Mouse (Mus musculus) c-Kit-positive CD71-positive TER-119-negative erythroid progenitor cells, embryonic 14.5 days (primary cell): ENCODE data around the gene Col8a2.

Experiments
- DNase-seq: peaks from one replicate; pipeline ENCODE4 v3.0.0-alpha.2; 2013; ENCODE audit warnings: low read depth

Col8a2 gene

DNA sequence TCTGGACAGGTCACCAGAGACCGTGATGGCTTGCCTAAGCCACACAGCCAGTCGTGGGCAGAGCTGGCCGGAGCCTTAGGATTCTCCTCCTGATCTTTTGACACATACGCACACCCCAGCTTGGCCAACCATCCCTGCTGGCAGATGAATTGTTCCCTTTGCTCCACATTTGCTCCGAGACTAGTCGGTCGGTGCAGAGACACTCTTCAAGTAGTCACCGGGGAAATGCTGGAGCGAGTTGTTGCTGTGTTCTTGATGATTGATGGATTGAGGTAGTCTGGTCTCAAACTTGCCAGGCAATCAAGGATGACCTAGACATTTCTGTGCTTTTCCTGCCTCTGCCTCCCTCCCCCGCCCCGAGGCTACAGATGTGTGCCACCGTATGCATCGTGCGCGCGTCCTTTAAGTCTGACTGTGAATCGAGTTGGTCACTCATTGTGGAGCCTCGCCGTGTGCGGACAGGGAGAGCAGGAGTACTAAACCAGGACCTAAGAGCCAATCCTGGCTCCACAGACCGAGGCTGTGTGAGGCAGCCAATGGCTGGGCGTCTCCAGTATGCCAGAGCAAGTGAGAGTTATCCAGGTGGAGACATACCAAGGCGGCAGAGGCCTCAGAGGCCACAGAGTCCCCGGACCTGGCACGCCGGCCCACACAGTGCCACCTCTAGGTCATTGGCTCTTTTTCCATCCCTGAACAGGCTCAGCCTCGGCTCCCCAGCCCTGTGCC, 15.2 kb downstream of the Col8a2 start:
- no peak for DNase-seq

DNA sequence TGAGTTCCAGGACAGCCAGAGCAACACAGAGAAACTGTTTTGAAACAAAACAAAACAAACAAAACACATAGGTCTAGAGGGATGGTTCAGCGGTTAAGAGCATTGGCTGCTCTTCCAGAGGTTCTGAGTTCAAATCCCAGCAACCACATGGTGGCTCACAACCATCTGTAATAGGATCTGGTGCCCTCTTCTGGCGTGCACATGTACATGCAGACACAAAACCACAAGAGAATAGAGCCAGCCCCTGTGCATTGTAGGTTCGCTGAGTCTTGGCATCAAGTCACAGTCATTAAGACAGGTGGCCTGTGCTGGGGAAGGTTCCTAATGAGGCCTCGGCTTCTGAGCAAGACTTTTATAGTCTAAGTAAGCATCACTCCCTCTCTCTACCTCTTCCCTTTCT, 17.3 kb downstream of the Col8a2 start:
- no peak for DNase-seq

DNA sequence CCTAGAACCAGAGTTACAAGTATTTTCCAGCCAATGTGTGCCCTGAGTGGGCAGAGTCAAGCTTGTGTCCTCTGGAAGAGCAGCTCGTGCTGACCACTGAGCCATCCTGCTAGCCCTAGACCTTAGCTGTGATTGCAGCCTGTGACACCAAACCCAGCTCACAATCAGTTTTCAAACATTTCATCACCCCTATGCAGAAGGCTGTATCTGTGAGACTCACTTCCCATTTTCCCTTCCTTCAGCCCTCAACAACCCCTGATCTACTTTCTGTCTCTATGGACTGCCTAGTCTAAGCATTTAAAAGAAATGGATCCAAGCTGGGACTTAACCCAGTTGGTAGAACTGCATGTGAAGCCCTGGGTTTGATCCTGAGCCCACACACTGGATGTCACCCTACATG, 18.8 kb downstream of the Col8a2 start:
- no peak for DNase-seq

DNA sequence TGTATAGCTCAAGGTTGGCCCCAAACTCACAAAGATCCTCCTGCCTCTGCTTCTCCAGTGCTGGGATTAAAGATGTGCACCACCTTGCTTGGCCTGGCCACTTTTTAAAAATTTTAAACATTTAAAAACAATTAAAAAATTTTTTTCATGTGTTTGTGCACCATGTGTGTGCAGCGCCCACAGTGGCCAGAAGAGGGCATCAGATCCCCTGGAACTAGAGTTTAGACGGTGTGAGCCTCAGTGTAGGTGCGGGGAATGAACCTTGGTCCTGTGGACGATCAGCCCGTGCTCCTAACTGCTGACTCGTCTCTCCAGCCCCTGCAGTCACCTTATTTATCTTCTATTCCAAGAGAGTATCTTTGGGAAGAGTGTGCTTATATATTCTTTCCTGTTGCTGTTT, 19.5 kb downstream of the Col8a2 start:
- no peak for DNase-seq

DNA sequence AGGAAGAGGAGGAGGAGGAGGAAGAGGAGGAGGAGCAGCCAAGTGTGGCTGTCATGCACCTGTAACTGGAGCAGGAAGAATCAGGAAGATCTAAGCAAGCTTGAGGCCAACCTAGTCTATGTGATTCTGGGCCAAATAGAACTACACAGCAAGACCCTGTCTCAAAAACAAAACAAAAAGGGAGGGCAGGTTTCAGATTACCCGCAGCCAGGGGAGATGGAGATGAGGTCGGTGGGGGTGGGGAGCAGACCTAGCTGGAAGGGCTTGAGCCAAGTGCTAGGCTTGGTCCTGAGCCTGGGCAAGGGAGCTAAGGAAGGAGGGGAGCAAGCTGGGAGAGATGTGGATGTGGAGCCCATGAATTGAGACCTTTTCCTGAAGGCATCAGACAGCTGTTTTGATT, 20.2 kb downstream of the Col8a2 start:
- DNase-seq, result no peak

DNA sequence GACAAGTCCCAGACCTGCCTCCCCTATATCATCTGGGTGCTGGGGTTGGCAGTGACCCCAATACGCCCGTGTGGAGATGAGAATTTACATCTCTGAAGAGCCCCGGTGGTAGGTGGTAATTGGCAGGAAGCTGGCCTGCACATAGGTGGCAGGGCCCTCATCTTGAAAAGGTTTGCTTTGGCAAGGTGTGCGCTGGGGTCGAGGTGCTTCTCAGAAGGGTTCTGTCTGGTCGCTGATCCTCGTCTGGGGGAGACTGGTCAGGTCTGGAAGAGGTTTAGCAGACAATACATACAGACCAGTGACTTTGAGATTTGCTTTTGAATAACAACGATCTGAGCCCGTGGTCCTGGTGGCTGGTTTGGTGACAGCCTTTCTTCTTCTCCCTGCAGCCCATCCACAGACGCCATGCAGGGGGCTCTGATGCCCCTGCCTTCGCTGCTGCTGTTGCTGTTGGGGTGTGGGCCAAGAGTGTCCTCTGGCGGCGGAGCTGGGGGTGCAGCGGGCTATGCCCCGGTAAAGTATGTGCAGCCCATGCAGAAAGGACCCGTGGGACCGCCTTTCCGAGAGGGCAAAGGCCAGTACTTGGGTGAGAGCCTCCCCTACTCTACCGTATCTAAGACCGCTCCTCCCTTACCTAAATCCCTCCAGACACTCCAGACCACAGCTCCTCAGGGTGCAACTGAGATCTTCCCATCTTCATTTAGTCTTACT, 22.8 kb downstream of the Col8a2 start:
- DNase-seq, result no peak

DNA sequence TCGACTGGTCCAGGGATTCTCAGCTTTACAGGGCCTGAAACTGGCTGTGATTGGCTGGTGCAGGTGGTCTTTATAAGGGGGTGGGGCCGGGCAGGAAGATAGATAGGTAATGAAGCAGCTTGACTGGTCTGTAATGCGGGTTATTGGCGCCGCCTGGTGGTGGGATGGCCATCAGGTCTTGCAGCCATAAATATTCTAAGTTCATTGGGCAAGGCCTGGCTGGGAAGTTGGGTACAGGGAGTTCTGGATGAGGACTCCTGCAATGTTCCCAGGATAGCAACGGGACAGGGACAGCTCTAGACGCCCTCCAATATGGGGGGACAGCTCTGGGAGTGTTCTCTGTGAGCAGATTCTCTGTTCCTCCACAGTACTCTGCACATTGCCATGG, 23.3 kb downstream of the Col8a2 start:
- peak; percentile 69 for DNase-seq

DNA sequence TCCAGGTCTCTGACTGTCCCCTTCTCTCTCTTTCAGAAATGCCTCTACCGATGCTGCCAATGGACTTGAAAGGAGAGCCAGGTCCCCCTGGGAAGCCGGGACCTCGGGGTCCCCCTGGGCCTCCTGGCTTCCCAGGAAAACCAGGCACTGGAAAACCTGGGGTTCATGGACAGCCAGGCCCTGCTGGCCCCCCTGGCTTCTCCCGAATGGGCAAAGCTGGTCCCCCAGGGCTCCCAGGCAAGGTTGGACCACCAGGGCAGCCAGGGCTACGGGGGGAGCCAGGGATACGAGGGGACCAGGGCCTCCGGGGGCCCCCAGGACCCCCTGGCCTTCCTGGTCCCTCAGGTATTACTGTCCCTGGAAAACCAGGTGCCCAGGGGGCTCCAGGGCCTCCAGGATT, 23.8 kb downstream of the Col8a2 start:
- DNase-seq, result no peak

DNA sequence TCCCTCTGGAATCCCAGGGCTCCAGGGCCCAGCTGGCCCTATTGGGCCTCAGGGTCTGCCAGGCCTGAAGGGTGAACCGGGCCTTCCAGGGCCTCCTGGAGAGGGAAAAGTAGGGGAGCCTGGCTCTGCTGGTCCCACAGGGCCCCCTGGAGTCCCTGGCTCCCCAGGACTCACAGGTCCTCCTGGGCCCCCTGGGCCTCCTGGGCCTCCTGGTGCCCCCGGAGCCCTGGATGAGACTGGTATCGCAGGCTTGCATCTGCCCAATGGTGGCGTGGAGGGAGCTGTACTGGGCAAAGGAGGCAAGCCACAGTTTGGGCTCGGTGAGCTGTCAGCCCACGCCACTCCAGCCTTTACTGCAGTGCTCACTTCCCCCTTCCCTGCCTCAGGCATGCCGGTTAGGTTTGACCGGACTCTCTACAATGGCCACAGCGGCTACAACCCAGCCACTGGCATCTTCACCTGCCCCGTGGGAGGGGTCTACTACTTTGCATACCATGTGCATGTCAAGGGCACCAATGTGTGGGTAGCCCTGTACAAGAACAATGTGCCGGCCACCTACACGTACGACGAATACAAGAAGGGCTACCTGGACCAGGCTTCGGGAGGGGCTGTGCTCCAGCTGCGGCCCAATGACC, 25.1 kb downstream of the Col8a2 start:
- DNase-seq, result no peak

DNA sequence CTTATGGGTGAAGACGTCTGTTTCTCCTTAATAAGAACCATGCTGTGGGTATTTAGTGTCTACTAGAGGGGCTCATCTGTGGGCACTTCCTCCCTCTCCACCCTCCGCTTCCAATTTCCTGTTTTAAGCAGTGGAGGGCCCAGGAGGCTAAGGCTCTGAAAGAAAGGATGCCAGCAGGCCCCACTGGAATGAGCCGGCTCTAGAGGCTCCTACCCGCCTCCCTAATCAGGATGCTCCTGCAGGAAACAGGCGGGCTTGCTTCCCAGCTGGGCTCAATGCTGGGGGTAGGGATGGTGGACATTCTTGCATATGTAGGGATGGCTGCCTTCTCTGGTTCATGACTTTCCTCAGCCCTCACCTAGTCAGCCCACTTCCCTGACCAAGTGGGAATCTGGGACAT, 26.6 kb downstream of the Col8a2 start:
- DNase-seq, result no peak

DNA sequence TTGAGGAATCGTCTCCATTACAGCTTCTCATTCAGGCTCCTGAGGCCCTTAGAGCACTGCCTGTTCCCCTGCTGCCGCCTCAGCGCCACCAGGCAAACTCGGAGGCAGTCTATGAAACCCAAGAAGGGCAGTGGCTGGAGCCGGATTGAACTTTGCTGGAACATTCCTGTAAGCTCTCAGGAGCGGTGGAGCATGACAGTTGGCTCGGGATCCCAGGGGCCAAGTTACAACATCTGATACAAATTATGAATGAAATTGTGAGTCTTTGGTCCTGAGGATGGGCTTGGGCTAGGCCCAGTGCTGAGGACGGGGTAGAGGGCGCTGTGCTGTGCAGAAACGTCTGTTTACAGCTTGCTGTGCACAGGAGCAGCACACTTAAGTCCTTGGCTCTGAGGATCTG, 27.8 kb downstream of the Col8a2 start:
- no peak for DNase-seq

DNA sequence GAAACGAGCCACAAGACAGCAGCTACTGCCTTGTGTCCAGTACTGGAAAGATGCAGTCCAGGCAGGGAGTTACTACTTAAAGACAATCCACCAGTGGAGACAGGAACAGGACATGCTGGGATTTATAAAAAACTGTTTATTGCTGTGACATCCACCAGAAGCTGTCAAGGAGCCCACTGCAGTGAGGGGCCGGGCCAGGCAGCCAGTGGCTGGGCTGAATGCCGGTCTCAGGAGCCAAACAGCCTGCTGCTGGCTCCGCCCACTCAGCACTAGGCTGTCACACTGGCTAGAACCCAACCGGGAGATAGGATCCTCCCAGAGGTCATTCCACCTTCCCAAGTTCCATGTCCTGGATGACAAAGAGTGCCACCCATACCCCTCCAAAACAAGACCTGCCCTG, 29.3 kb downstream of the Col8a2 start:
- no peak for DNase-seq

DNA sequence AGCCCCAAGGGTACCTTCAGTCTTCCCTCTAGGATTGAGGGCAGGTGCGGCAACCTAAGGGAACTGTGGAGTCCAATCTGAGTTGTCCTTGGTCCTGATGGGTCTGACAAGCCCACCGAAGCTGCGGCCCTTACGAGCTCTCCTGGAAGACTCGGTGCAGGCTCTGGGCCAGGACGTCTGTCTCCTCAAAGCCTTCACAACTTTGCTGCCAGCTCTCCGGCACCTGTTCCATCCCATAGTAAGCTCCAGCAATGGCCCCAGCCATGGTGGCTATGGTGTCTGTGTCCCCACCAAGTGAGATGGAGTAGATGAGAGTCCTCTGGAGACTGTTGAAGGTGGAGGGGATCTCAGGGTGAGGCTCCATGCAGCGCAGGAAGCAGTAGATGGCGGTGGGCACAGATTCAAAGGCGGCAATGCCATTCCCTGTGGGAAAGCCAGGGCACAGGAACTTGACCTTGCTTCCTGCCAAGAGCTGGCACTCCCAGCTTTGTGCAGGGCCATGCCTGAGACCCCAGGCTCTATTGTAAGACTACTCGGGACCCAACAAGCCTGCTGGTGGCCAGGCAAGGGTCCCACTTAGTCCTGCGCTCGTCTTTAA, 29.9 kb downstream of the Col8a2 start:
- no peak for DNase-seq

DNA sequence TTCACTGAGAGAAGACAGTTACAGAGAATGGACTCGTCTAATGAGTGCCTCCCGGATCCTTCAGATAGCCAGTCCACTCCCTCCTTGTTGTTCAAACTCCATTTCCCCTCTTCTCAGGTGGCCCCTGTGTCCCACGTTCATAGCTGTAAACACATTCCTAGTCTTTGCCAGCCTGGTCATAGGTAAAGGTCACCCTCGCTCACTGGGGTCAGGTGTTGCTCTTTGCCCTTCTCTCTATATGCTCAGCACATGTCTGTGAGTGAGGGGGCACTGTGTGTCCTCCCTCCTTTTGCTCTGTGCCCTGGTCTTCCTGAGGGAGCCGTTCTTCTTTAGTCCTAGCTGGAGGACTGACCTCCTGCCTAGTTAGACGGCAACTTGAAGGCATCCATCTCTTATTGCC, 33.2 kb downstream of the Col8a2 start:
- no peak for DNase-seq

DNA sequence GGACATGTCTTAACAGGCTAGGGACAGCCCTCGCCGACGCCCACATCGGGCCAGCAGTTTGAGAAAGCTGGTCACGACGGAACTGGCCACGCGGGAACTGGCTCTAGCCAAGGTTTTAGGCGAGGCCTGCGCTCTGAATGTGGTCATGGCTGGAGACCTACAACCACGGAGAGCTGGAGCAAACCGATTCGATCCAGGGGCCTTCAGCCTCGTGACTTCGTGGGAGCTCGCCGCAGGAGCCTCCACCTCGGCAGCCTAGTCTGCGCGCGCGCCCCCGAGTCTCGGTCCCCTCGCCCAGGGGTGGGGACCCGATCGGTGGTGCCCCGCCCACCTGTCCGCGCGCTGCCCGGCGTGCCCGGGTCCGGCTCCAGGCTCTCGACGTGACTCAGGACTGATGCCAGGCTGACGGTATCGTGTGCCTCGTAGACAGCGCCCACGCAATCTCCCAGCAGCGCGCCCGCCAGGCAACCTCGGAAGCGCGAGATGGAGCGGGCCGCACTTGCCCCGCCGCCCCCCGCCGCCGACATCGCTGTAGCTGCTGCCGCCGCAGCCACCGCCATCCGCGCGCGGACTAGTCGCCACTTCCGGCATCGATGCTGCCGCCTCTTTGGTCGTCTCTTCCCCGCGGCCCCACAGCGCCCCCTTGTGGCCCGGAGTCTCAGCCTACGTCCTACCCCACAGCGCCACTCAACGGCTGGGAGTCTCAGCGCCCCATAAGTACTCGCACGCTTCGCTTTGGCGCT, 34.7 kb downstream of the Col8a2 start, which contains the start of gene Adprhl2:
TSS of gene Adprhl2 (minus strand) at position 593 of the 743 bp plus-strand sequence.
- peak; percentile 95 for DNase-seq

DNA sequence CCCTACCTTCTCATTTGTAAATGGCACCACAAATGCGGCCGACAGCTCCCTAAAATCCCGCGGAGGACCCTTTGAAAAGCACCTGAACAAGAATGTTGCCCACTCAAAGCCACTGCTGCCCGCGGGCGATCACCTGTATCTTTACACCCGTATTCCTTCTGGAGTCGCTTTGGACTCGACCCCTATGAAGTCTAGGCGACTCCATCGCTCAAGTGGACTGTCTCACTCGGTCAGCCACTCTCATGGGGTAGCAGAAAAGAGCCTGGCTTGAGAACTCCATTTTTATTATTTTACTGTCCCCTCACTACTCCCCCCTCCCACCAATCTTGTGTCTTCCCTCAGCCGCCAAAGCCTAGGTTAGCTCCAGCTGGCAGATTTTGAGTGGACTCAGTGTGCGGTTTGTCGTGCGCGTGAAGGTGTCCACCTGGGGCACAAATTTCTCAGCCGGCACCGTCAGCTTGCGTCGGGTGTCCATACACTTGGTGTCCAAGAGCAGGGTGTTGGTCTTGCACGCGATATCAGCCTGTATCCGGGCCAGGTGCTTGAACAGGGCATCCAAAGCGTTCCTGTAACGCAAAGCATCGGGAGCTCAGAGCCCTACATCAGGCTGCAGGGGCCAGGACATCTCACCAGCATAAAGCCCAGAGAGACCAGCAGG, 35.4 kb downstream of the Col8a2 start:
- no peak for DNase-seq

DNA sequence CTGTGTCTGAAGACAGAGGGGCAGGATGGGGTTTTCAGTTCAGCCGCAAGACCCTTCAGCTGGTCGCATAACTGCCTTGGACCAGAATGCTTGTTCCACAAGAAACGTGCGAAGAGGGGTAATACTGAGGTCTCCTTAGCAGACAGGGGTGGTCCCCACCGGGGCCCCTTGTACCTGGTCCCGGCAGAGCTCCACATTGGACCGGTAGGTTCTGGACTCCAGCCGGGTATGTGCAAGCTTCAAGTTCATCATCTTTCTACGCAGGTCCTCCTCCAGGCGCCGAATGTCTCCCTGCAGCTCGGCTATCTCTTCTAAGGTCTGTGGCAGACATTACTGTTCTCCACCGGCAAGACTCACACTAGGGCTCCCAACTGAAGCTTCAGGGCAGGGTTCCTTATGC, 36.1 kb downstream of the Col8a2 start:
- no peak for DNase-seq

DNA sequence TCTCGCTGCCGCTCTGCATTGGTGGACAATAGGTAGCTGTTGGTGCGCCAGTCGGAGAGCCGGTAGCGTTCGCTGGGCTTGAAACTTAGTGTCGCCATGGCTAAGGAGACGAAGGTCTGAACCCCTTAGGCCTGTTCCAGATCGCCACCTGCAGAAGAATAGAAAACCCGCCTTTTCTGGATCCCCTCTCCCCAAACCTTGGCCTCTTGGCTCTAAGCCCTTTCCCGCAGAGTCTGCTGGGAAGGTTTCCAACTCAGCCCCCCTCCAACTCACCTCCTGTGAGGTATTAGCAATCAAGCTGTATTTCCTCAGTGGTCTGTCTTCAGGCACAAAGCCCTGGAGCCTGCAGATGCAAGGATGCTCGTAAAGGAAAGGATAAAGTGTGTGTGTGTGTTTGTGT, 38.3 kb downstream of the Col8a2 start:
- DNase-seq, result no peak

DNA sequence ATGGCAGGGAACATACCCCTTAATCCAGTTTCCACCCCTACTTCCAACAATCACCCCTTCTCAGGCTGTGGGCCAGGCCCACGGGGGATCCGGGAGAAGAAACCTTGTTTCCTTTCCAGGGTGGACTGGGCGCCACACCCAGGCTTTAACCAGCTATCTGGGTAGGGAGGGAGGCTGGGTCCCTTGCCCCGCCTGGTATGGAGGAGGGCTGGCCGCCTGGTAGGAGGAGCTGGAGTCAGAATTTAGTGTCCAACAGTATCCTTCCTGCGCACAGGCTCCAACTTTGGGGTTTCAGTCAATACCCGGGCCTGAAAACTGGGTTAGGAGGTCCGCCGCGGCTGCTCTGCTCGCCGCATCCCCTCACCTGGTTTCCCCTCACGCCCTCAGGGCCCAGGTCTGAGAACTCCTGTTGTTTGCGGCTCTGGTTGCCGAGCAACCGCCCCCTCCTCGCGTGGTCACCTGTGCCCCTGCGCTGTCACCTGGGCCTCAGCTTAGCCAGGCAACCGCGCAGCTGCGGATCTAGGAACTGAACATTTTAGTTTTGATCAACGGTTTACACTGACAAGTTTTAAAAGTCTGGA, 38.8 kb downstream of the Col8a2 start, which contains the start of gene Tekt2:
TSS of gene Tekt2 (minus strand) at position 408 of the 581 bp plus-strand sequence.
- peak; percentile 25 for DNase-seq

DNA sequence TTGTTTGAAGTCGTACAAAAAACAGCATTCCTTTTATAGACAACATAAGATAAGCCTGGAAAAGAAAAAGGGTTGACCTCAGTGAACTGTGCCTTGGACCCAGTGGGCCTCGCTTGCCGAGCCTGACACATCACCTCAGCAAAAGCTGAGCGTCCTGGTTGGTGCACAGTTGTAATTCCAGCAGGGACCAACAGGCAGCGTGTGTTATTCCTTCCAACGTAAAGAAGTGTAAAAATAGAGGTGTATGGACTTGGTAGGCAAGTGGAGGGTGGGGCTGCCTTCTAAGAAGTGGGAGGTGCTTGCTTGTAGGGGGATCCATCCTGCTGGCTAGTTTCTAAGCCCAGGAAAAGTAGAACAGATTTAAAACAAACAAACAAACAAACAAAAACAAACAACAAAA, 39.4 kb downstream of the Col8a2 start:
- DNase-seq, result no peak

DNA sequence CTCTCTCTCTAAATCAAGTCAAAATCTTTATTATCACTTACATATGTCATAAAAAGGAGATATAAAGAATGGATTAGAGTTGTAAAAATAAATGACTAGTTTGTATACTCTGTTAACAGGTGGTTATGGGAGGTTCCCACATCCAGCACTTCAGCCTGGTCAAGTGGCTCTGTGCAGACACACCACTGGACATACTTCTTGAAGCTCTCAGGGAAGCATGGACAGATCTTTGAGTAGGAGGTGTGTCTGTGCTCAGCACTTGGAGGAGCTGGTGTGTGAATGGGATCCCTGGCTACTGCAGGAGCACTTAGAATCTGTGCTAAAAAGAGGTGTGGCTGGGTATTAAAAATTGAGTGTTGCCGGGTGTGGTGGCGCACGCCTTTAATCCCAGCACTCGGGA, 43.7 kb downstream of the Col8a2 start:
- DNase-seq, result no peak
